Mouse (Mus musculus): ENCODE measurements around the gene Abracl. TPM values are rescaled to one million over a fixed set of nuclear protein-coding genes. Genes with fewer than 3 reads are reported as not detected.

Gene Abracl
- polyA plus RNA-seq, 1 experiment from 2014 or later, result 114 TPM

GRCm38 (mm10) chr10:17966090-17966489, 57.0 kb downstream of the Abracl start:
- H3K9me3 ChIP-seq, result no peaks in the 10 kb centered on the region
- H3K4me1 ChIP-seq (replicated peaks), result no peaks in the 10 kb centered on the region
- H3K27me3 ChIP-seq, result no peaks in the 10 kb centered on the region
- H3K4me3 ChIP-seq, result no peak overlapping the region
- H3K27ac ChIP-seq, result no peak overlapping the region
- no peaks in the 10 kb centered on the region for H3K36me3 ChIP-seq
- H3K9ac ChIP-seq, result no peak overlapping the region
- H3K4me2 ChIP-seq, result no peak overlapping the region
- no peak for ATAC-seq (ENCODE audit: low FRiP score)
- WGBS, result 89% methylated on average over 4 of the region's 4 CpGs

Other genes with a start within 250 kb of the Abracl start
- gene Txlnb, start 227.1 kb downstream of the Abracl start, polyA plus RNA-seq (2015; fragmentation: Nextera tagmentation; extraction: Ambion mirVana), result 2.6 and 3.0 TPM in 2 replicates
- 4.8 and 5.4 TPM in 2 replicates for gene Heca, start 75.2 kb downstream of the Abracl start, polyA plus RNA-seq (2015; fragmentation: Nextera tagmentation; extraction: Ambion mirVana)
- gene Reps1, start 32.6 kb upstream of the Abracl start, polyA plus RNA-seq (2015; fragmentation: Nextera tagmentation; extraction: Ambion mirVana), result 18.3 and 20.3 TPM in 2 replicates
- 0.27 and 0.62 TPM in 2 replicates for gene Ect2l, start 187.6 kb upstream of the Abracl start, polyA plus RNA-seq (2015; fragmentation: Nextera tagmentation; extraction: Ambion mirVana)
- 6.6 and 9.3 TPM in 2 replicates for gene Ccdc28a, start 211.7 kb upstream of the Abracl start, polyA plus RNA-seq (2015; fragmentation: Nextera tagmentation; extraction: Ambion mirVana)

All from hindbrain, embryonic 13.5 days (tissue).